In the genomic region with DNA sequence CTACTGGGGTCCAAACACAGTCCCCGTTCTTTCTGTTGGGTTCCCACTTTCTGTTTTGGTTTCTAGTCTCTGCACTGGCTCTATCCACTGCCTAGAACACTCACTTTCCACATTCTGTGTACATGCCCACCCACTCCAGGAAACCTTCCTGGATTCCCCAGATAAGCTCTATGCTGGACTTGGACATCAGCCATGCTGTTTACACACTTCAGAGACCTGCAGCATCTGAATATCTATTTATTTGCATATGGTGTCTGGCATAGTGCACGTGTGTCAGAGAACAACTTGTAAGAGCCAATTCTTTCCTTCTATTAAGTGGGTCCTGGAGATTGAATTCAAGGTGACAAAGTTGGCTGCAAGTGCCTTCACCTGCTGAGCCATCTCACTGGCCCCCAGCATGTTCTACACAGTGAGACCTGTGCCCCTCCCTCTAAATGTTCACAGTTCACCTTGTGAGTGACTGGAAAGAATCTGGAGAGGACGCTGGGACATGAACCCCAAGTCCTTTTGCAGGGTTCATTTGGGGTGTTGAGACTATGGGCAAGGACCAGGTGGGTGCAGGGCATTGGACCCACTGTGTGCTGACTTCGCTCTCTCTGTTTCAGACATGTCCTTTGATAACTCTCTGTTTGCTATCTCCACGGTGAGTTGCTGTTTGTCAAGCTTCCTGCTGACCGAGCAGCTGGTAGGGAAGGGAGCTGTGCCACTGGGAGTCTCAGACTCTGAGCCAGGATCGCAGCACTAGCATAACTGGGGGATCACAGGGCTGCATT, we compare ENCODE assay signal across 1 mouse cellular context.
TF ChIP-seq lines count a peak whose summit lies in the region.

No protein-coding gene starts in this region.

TF ChIP-seq in MEL, 35 proteins besides CTCF, POLR2A, EP300 and RAD21:
- no peak for TF ChIP-seq USF2 (IDR thresholded peaks at IDR 0.05; ENCODE audit: borderline replicate concordance in 1 of 2, insufficient read depth in 1 of 2, low read depth in 1 of 2, low read length in 2 of 2)
- no peak for TF ChIP-seq ELF1 (IDR thresholded peaks at IDR 0.05; ENCODE audit: low read depth, low read length)
- TF ChIP-seq UBTF (IDR thresholded peaks at IDR 0.05; ENCODE audit: borderline replicate concordance, insufficient read depth, low read depth, low read length) = no peak
- TF ChIP-seq POLR2AphosphoS5 (IDR thresholded peaks at IDR 0.05; ENCODE audit: borderline replicate concordance, low read depth, low read length) = no peak
- no peak for TF ChIP-seq CHD2 (IDR thresholded peaks at IDR 0.05; ENCODE audit: low read length)
- TF ChIP-seq NELFE (IDR thresholded peaks at IDR 0.05; ENCODE audit: low read depth, low read length) = no peak
- peak; percentile 75; the same call in 1 of the 2 replicates for TF ChIP-seq BHLHE40 (IDR thresholded peaks at IDR 0.05; ENCODE audit: borderline replicate concordance, low read depth, low read length)
- TF ChIP-seq GABPA (IDR thresholded peaks at IDR 0.05; ENCODE audit: low read depth, low read length) = no peak
- peak; percentile 91 for TF ChIP-seq ZKSCAN1 (IDR thresholded peaks at IDR 0.05; ENCODE audit: low read depth, low read length)
- no peak for TF ChIP-seq NRF1 (IDR thresholded peaks at IDR 0.05; ENCODE audit: insufficient read depth, low read depth, low read length, poor library complexity, severe bottlenecking)
- TF ChIP-seq ZMIZ1 (IDR thresholded peaks at IDR 0.05; ENCODE audit: low read depth, low read length) = no peak
- no peak for TF ChIP-seq TCF12 (IDR thresholded peaks at IDR 0.05; ENCODE audit: low read depth, low read length)
- TF ChIP-seq MXI1 (IDR thresholded peaks at IDR 0.05; ENCODE audit: low read depth, low read length) = peak; percentile 78; the same call in 1 of the 2 replicates
- TF ChIP-seq MAFK (IDR thresholded peaks at IDR 0.05; ENCODE audit: borderline replicate concordance, low read depth, low read length) = no peak
- no peak for TF ChIP-seq CHD1 (IDR thresholded peaks at IDR 0.05; ENCODE audit: low read depth, low read length)
- TF ChIP-seq TBP (IDR thresholded peaks at IDR 0.05; ENCODE audit: low read depth, low read length) = no peak
- no peak for TF ChIP-seq MAZ (IDR thresholded peaks at IDR 0.05; ENCODE audit: low read depth, low read length)
- TF ChIP-seq KAT2A (conservative IDR thresholded peaks at IDR 0.05; ENCODE audit: low read depth, low read length) = no peak
- TF ChIP-seq POLR2AphosphoS2 (IDR thresholded peaks at IDR 0.05; ENCODE audit: low read length) = no peak
- peak; percentile 67 for TF ChIP-seq GATA1 (IDR thresholded peaks at IDR 0.05; ENCODE audit: low read depth, low read length)
- TF ChIP-seq E2F4 (IDR thresholded peaks at IDR 0.05; ENCODE audit: borderline replicate concordance, low read depth, low read length) = no peak
- TF ChIP-seq MEF2A (IDR thresholded peaks at IDR 0.05; ENCODE audit: extremely low read depth, insufficient replicate concordance, low read depth, low read length, poor library complexity, severe bottlenecking) = no peak
- no peak for TF ChIP-seq HCFC1 (IDR thresholded peaks at IDR 0.05; ENCODE audit: low read depth, low read length)
- TF ChIP-seq USF1 (IDR thresholded peaks at IDR 0.05; ENCODE audit: low read depth, low read length) = no peak
- TF ChIP-seq SIN3A (IDR thresholded peaks at IDR 0.05; ENCODE audit: low read length) = peak; percentile 57; the same call in 1 of the 2 replicates
- no peak for TF ChIP-seq ZNF384 (IDR thresholded peaks at IDR 0.05; ENCODE audit: low read depth, low read length)
- TF ChIP-seq JUND (IDR thresholded peaks at IDR 0.05; ENCODE audit: low read depth, low read length) = no peak
- TF ChIP-seq ETS1 (IDR thresholded peaks at IDR 0.05; ENCODE audit: low read depth, low read length) = no peak
- peak; percentile 58; the same call in 1 of the 2 replicates for TF ChIP-seq MAX (IDR thresholded peaks at IDR 0.05; ENCODE audit: low read length)
- TF ChIP-seq SMC3 (IDR thresholded peaks at IDR 0.05; ENCODE audit: low read depth, low read length) = no peak
- no peak for TF ChIP-seq MYB (IDR thresholded peaks at IDR 0.05; ENCODE audit: low read depth, low read length)
- no peak for TF ChIP-seq RCOR1 (IDR thresholded peaks at IDR 0.05; ENCODE audit: low read depth, low read length)
- peak; percentile 38; the same call in 1 of the 2 replicates for TF ChIP-seq MYC (IDR thresholded peaks at IDR 0.05; ENCODE audit: low read depth, low read length)
- no peak for TF ChIP-seq ZC3H11A (IDR thresholded peaks at IDR 0.05; ENCODE audit: low read depth, low read length)
- TF ChIP-seq TAL1 (IDR thresholded peaks at IDR 0.05; ENCODE audit: low read length) = peak; percentile 65
TF ChIP-seq in MEL: peak in this region for 8.
